Mouse (Mus musculus): ENCODE results near the gene Mef2d.
"Not testable (repeated sequence)": the region's sequence is repeated elsewhere in the genome, so short reads cannot be mapped to it uniquely, and the experiment has no call there.

Gene Mef2d

DNA sequence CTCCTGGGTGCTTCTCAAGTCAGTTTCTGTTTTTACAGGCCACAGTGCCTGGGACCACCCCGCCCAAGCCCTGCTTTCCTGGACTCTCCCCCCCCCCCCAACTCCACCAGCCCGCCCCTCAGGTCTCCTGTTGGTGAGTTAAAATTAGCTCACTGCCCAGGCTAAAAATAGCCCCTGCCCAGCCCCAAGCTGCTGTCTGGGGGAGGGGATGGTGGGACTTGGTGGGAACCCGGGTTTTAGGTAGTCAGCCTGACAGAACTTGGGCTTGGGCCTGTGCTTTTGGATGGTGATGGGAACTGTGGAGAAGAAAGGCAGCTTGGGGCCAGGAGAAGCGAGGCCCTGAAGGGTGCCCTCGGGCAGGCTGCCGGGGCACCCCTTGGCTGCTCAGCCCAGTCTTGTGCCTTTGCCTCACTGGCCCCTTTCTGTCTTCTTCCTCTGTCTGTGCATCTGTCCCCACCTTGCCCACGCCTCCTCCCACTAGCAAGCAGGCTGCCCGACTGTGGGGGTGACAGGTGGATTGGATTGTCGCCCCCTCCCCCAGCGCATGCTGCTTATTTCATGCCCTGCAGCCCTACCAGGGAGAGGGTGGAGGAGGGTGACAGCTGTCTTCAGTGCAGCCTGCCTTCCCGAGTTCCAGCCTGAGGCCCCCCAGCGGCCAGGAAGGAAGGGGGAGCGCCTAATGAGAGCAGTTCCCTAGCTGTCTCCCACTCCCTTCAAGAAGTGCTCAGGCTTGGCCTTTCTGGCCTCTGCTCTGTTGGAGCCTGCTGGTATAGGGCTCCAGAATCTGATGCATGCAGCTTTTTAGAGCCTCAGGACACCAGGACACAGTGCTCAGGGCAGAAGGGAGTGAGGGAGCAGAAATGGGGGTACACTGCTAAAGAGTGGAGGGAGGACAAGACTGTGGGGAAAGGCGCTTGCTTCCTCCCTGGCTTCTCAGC, 8.2 kb downstream of the Mef2d start:
- DNase-seq (ENCODE audit: low spot score in 2 of 2), result peak; percentile 56 to 65

- no peak for DNase-seq (ENCODE audit: low spot score in 2 of 2)
These were observed 8.8 kb downstream of the Mef2d start for GRCm38 (mm10) chr3:88150999-88151364.

DNA sequence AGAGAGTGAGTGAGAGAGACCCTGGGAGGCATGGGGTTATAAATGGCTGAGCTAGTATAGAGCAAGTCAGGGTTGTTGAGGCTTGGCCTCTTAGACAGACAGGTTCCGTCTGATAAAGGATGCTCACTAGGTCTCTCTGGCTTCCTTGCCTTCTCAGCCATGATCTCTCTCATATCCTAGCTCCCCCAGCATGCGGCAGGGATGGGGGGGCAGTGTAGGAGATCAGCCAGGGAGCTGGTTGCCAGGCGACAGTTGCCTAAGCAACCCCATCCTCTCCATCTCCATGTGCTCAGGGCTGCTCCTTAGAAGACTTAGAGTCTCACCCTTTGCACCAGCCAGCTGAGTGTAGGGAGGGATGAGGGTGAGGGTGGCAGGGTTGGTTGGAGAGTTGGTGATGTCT, 9.9 kb downstream of the Mef2d start:
- DNase-seq (ENCODE audit: low spot score in 2 of 2), result no peak

GRCm38 (mm10) chr3:88153290-88154011, 11.3 kb downstream of the Mef2d start:
- no peak for DNase-seq (ENCODE audit: low spot score in 2 of 2)

DNA sequence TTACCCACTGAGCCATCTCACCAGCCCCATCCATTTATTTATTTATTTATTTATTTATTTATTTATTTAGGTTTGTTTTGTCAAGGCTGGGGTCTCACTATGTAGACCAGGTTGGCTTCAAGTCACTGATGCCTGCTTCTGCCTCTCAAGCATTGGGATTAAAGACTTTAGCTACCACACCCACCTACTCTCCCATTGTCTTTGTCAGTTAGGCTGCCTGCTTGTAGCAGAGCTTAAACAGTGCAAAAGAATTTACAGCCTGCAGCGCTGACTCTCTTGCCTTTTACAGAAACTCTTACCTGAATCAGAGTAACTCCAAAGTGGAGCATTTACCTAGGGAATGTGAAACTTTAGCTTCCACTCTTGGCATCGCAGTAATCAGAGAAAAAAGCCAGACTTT, 12.1 kb downstream of the Mef2d start:
- DNase-seq (ENCODE audit: low spot score in 2 of 2), result no peak

- DNase-seq (ENCODE audit: low spot score in 2 of 2), result no peak
These were observed 14.6 kb downstream of the Mef2d start for GRCm38 (mm10) chr3:88156817-88157216.

DNA sequence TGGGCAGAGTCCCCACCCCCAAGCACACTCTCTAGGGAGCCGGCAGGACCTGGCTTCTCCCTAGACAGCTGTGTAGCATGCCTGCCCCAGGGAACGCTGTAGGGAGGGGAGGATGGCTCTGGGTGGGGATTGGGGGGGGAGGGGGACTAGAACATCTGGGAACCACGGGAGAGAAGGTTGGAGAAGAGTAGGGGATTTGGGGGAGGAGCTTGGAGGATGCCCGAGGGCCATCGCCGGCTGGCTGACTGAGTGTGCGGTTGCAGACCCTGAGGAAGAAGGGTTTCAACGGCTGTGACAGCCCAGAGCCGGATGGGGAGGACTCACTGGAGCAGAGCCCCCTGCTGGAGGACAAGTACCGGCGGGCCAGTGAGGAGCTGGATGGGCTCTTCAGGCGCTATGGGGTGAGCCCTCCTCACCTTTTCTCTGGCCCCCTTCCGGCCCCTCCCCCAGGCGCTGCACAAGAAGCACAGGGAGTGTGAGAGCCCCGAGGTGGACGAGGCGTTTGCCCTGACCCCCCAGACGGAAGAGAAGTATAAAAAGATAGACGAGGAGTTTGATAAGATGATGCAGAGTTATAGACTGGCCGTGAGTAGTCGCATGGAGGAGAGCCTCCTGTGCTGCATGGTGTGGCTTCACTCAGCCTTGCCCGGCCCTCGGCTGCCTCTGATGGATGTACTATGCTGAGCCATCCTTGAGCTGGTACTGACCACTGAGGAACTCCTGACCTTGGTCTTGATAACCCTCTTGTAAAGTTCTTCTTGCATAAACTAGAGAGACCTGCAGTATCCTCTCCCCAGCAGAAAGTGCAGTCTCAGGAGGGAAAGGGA, 15.8 kb downstream of the Mef2d start:
- peak; percentile 52 to 78 for DNase-seq (ENCODE audit: low spot score in 2 of 2)

- no peak for DNase-seq (ENCODE audit: low spot score in 2 of 2)
These were observed 16.8 kb downstream of the Mef2d start for GRCm38 (mm10) chr3:88158991-88159390.

DNA sequence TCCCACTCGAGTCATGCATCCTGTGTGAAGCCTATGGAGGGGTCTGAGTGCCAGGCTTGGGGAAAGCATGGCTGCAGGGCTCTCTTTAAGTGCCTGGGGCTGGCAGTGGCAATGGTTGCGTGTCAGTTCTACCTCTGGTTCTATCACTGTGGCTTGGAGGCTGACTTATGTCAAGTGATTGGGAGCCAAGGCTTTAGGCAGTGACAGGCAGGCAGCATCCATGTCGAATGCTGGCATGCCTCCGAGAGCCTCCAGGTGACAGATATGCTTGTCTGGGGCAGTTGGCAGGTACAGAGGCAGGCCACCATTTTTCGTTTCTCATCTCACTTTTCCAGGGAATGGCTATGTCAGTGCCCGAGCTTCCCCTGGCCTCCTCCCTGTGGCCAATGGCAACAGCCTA, 18.7 kb downstream of the Mef2d start:
- no peak for DNase-seq (ENCODE audit: low spot score in 2 of 2)

GRCm38 (mm10) chr3:88162259-88162658, 20.1 kb downstream of the Mef2d start:
- no peak for DNase-seq (ENCODE audit: low spot score in 2 of 2)

DNA sequence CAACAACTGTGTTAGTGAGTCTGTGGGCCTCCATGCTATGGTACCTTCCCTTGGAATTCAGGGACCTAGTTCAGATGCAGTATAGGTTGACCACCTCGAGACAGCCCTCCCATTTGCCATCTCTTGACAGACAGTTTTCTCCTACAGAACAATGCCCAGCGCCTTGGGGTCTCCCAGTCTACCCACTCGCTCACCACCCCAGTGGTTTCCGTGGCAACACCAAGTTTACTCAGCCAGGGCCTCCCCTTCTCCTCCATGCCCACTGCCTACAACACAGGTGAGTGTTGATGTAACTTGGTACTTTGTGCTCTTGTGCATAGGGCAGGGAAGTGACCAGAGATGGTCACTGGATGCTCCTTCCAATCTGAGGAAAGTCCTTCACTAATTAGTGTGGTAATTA, 20.6 kb downstream of the Mef2d start:
- no peak for DNase-seq (ENCODE audit: low spot score in 2 of 2)

GRCm38 (mm10) chr3:88163847-88164246, 21.7 kb downstream of the Mef2d start:
- no peak for DNase-seq (ENCODE audit: low spot score in 2 of 2)

DNA sequence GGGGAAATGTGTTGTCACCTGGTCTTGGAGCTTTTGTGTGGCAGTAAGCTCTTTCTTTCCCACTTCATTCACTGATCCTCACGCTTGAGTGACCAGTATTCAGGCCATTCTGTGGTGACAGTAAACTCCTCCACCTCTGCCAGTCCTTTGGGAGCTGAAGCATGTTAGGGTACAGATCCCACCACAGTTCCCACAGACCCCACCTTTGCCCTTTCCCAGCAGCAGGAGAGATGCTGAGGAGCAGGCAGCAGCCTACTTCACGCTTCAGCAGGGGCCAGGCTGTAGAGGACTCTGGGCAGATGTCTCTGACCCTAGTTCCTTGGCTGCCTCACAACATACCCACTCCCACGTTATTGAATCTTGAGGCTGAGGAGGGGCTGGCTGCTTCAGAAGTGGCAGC, 22.1 kb downstream of the Mef2d start:
- no peak for DNase-seq (ENCODE audit: low spot score in 2 of 2)

GRCm38 (mm10) chr3:88166056-88166455, 23.9 kb downstream of the Mef2d start:
- no peak for DNase-seq (ENCODE audit: low spot score in 2 of 2)

DNA sequence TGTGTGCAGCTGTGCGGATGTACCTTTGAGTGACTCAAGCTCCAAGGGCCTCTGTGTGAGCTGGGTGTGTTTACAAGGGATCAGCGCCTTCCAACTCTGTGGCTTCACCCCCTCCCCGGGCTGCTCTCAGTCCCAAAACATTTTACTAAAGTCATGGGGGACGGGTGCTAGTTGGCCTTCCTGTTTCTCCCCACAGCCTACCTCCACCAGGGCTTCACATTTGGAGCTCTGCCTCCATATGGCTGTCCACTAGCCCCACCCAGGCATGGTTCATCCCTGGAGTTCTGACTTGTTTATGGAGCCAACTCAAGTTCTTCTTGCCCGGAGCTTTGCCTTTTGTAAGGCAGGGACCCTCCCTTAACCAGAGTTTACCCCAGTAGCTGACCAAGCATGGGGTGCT, 28.2 kb downstream of the Mef2d start:
- no peak for DNase-seq (ENCODE audit: low spot score in 2 of 2)

- DNase-seq (ENCODE audit: low spot score in 2 of 2), result no peak
These were observed 30.3 kb downstream of the Mef2d start for GRCm38 (mm10) chr3:88172440-88172839.

- peak; percentile 33 to 63 for DNase-seq (ENCODE audit: low spot score in 2 of 2)
These were observed 31.2 kb downstream of the Mef2d start for GRCm38 (mm10) chr3:88173375-88173774.

DNA sequence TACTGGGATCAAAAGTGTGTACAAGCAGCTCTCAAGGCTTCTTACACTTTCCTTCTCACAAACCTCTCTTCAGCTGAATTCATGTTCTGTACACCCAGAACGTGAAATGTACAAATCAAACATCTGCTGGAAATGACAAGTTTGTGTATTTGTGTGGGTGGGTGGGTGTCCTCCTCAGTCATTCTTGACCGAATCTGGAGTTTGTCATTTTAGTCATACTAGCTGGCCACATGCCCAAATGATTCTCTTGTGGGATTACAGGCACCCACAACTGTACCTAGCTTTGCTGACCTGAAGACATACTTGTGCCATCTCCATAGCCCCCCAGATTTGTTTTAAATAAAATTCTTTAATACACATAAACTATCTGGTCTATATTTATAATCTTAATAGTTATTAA, 32.7 kb downstream of the Mef2d start:
- DNase-seq (ENCODE audit: low spot score in 2 of 2), result no peak

DNA sequence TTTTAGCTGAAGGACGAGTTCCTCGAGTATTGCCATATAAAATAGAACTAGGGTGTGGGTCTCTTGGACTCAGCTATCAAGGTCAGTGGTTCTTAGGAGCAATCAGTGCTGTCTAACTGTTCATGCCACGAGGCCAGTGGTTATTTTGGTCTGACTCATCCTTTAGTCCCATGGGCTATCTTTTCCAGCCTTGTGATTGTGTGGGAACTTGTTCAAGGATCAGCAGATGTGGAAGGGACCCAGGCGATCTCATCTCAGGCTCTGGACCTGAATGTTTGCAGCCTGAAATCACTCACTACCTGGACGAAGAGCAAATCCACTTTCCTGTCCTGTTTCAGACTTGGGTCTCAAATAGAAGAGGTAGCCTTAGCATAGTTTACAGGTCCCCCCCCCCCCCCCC, 34.9 kb downstream of the Mef2d start:
- DNase-seq (ENCODE audit: low spot score in 2 of 2), result no peak

DNA sequence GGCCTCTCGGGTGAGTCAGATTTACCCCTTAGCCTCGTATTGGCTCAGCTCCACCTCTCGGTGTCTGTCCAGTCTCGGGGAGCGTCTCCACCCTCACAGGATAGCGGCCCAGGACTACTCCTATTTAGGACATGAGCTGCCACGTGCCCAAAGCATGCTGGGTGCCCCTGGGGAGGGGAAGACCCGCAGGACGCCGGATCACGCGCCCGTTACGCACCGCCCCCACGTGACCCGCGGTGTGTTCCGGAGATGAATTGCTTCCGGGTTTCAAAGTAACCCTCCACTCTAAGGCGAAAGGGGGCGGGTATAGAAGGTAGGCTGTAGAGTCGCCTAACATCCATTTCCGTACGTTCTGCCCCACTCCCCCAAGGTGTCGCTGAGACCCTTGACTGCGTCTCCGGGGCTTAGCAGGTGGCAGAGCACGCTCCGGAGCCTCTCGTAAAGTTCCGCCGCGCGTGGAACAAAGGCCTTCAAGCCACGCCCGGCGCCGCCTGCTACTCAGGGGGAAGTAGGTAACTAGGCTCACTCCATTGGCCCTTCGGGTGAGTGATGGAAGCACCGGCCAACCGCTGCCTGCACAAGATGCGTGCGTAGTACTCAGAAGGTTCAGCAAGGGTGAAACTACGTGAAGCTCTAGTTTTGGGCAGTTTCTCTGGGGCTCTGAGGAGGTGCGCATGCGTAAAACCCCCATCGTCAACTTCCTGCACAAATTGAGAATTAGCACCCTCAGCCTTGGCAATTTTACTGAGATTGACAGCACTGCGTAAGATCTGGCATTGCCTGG, 35.6 kb downstream of the Mef2d start:
- DNase-seq (ENCODE audit: low spot score in 2 of 2), result peak; percentile 97 to 100

GRCm38 (mm10) chr3:88178346-88178733, 36.2 kb downstream of the Mef2d start:
- not testable (repeated sequence) for DNase-seq (ENCODE audit: low spot score in 2 of 2)
